Mouse (Mus musculus): ENCODE data around the gene Flvcr1. TPM values are rescaled to one million over a fixed set of nuclear protein-coding genes. Genes with fewer than 3 reads are reported as not detected.
A peak's percentile ranks its signal among the peaks of the same experiment; 100 is the strongest.
"Not testable (repeated sequence)": the region's sequence is repeated elsewhere in the genome, so short reads cannot be mapped to it uniquely, and the experiment has no call there.

Gene Flvcr1
- total RNA-seq, 2 experiments from 2014 or later: 15.7 to 16.1 TPM

GRCm38 (mm10) chr1:191045264-191045663 lies 19.3 kb upstream of the Flvcr1 start:
- DNase-seq (ENCODE audit: low spot score in 2 of 2): no peak
- intact Hi-C loops (cut with DNase I): no loop called here

- intact Hi-C loops (cut with DNase I): no loop called here
- no peak for DNase-seq (ENCODE audit: low spot score in 2 of 2)
Observed at GRCm38 (mm10) chr1:191042688-191043087, 16.7 kb upstream of the Flvcr1 start.

GRCm38 (mm10) chr1:191042106-191042505 lies 16.1 kb upstream of the Flvcr1 start:
- DNase-seq (ENCODE audit: low spot score in 2 of 2): no peak
- intact Hi-C loops (cut with DNase I): no loop called here

GRCm38 (mm10) chr1:191041352-191041751 lies 15.4 kb upstream of the Flvcr1 start:
- intact Hi-C loops (cut with DNase I): no loop called here

GRCm38 (mm10) chr1:191037999-191038398 lies 12.0 kb upstream of the Flvcr1 start:
- intact Hi-C loops (cut with DNase I): no loop called here
- no peak for DNase-seq (ENCODE audit: low spot score in 2 of 2)

More at GRCm38 (mm10) chr1:191041352-191041751, 15.4 kb upstream of the Flvcr1 start:
- no peak for DNase-seq (ENCODE audit: low spot score in 2 of 2)

GRCm38 (mm10) chr1:191036554-191037334 lies 10.8 kb upstream of the Flvcr1 start, which contains the start of gene Spata45:
Gene Spata45 (plus strand): TSS chr1:191036639.
- intact Hi-C loops (cut with DNase I): no loop called here
- no peak for DNase-seq (ENCODE audit: low spot score in 2 of 2)

GRCm38 (mm10) chr1:191035649-191036048 lies 9.7 kb upstream of the Flvcr1 start:
- DNase-seq (ENCODE audit: low spot score in 2 of 2): no peak

GRCm38 (mm10) chr1:191030922-191031425 lies 5.0 kb upstream of the Flvcr1 start:
- DNase-seq (ENCODE audit: low spot score in 2 of 2); intact Hi-C loops (cut with DNase I): not testable (repeated sequence)

More at GRCm38 (mm10) chr1:191035649-191036048, 9.7 kb upstream of the Flvcr1 start:
- intact Hi-C loops (cut with DNase I): no loop called here

GRCm38 (mm10) chr1:191030182-191030581 lies 4.2 kb upstream of the Flvcr1 start:
- intact Hi-C loops (cut with DNase I): no loop called here
- no peak for DNase-seq (ENCODE audit: low spot score in 2 of 2)

- DNase-seq (ENCODE audit: low spot score in 2 of 2): peak; percentile 22 to 41
- intact Hi-C loops (cut with DNase I): no loop called here
Observed at GRCm38 (mm10) chr1:191025016-191026012, 644 bp downstream of the Flvcr1 start.

GRCm38 (mm10) chr1:191023806-191024205 lies 2.2 kb downstream of the Flvcr1 start:
- intact Hi-C loops (cut with DNase I); DNase-seq (ENCODE audit: low spot score in 2 of 2): not testable (repeated sequence)

GRCm38 (mm10) chr1:191023140-191023539 lies 2.8 kb downstream of the Flvcr1 start:
- DNase-seq (ENCODE audit: low spot score in 2 of 2): no peak
- intact Hi-C loops (cut with DNase I): no loop called here

- no peak for DNase-seq (ENCODE audit: low spot score in 2 of 2)
- intact Hi-C loops (cut with DNase I): no loop called here
Observed at GRCm38 (mm10) chr1:191021016-191021415, 4.9 kb downstream of the Flvcr1 start.

- intact Hi-C loops (cut with DNase I): no loop called here
- DNase-seq (ENCODE audit: low spot score in 2 of 2): no peak
Observed at GRCm38 (mm10) chr1:191020217-191020924, 5.6 kb downstream of the Flvcr1 start.

- intact Hi-C loops (cut with DNase I): no loop called here
Observed at GRCm38 (mm10) chr1:191019803-191020202, 6.2 kb downstream of the Flvcr1 start.

GRCm38 (mm10) chr1:191014271-191014670 lies 11.7 kb downstream of the Flvcr1 start:
- intact Hi-C loops (cut with DNase I): no loop called here
- DNase-seq (ENCODE audit: low spot score in 2 of 2): no peak

More at GRCm38 (mm10) chr1:191019803-191020202, 6.2 kb downstream of the Flvcr1 start:
- DNase-seq (ENCODE audit: low spot score in 2 of 2): no peak

GRCm38 (mm10) chr1:191008707-191009106 lies 17.3 kb downstream of the Flvcr1 start:
- intact Hi-C loops (cut with DNase I): loop anchor here (5.0 kb wide), 1 partner anchor 66 kb away; no protein-coding TSS in a partner anchor
- no peak for DNase-seq (ENCODE audit: low spot score in 2 of 2)

GRCm38 (mm10) chr1:191002201-191002600 lies 23.8 kb downstream of the Flvcr1 start:
- intact Hi-C loops (cut with DNase I): no loop called here
- DNase-seq (ENCODE audit: low spot score in 2 of 2): no peak

- intact Hi-C loops (cut with DNase I): no loop called here
- DNase-seq (ENCODE audit: low spot score in 2 of 2): no peak
Observed at GRCm38 (mm10) chr1:191000686-191001085, 25.3 kb downstream of the Flvcr1 start.

Data from left cerebral cortex, postnatal 14 days (tissue).